Mouse (Mus musculus) lung, postnatal 0 days (tissue): ENCODE results near the gene Usp15.

Experiments
- CTCF ChIP-seq: IDR thresholded peaks from 2 replicates; pipeline ENCODE4 v1.5.1; 2016; ENCODE audit warnings: antibody characterized with exemption, mild to moderate bottlenecking
- EP300 ChIP-seq: IDR thresholded peaks from 2 replicates; pipeline ENCODE4 v1.6.1; 2016; ENCODE audit warnings: antibody characterized with exemption, mild to moderate bottlenecking, control low read depth

DNA sequence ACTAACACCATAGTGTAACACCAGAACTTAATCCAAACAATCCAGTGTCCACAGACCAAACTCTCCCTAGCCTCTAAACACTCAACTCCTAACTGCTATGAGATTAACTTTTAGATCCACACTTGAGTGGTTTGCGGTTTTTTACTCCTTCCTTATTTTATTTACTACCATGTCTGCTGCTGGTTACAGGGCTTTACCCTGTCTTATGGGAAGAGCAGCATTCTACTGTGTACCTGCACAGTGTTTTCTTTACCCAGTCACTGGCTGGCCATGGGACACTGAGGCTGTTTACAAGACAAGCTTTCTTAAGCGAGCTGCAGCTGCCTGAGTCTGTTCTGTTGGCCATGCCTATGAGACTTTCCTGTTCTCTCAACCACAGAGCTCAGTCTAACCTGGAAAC, 13.1 kb downstream of the Usp15 start:
- TF ChIP-seq CTCF (no peak), EP300 (no peak)
